Mouse (Mus musculus): ENCODE results near the gene Akap14. TPM values are rescaled to one million over a fixed set of nuclear protein-coding genes. Genes with fewer than 3 reads are reported as not detected.
"Not testable (repeated sequence)": the region's sequence is repeated elsewhere in the genome, so short reads cannot be mapped to it uniquely, and the experiment has no call there.

Gene Akap14
- polyA plus RNA-seq (2016; fragmentation: Nextera tagmentation; extraction: Ambion mirVana) = not detected in 2 replicates

DNA sequence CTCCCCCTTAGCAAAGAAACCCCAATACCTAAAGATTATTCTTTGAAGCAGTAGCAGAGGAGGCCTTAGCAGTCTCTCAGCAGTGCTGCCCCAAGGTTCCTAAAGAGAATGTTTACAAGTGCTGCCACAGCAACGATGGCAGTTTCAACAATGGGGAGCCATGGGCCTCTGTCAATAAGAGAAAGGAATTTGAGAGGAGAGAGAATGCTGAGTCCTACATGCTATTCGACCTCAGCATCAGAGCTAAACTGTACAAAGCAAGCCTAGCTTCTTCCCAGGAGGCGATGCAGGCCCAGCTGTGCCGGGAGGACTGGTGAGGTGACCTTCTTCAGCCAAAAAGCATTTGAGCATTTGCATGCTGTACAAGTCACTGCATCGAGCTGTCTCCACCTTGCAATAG is at the start of gene Akap14:
TSS of gene Akap14 (minus strand) at position 101 of the 400 bp plus-strand sequence.
- H3K4me3 ChIP-seq = no peak within 1 kb of the TSS
- no peak within 1 kb of the TSS for H3K27ac ChIP-seq
- H3K36me3 ChIP-seq = no peaks in the 10 kb centered on the region
- 54% methylated on average over 5 of the region's 5 CpGs for WGBS
- no peaks in the 10 kb centered on the region for H3K9me3 ChIP-seq (replicated peaks)
- DNase-seq (ENCODE audit: low spot score) = no peak
- no peaks in the 10 kb centered on the region for H3K4me1 ChIP-seq
- H3K27me3 ChIP-seq (ENCODE audit: low read depth, poor library complexity, severe bottlenecking) = no peaks in the 10 kb centered on the region

DNA sequence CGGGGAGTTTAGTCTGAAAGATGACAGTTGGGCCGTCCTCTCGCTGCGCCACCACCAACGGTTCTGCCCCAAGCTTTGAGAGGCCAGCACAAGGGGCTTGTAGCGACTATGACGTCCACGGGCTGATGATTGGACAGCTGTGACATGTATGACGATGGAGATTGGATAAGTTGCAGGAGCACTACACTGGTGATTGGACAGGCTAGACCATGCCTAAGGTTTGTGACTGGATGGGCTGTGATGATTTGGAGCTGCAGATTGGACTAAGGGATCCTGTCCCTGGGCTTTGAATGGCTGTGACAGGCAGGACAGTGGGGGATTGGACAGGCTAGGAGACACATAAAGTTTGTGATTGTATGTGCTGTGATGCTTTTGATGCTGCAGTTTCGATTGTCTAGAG is 42.3 kb upstream of the Akap14 start, which contains the start of gene Gm9:
TSS of gene Gm9 (minus strand) at position 101 of the 400 bp plus-strand sequence.
- Histone ChIP-seq H3K9me3 (replicated peaks) (no peaks in the 10 kb centered on the region), H3K27ac (no peak within 1 kb of the TSS), H3K4me3 (no peak within 1 kb of the TSS), H3K4me1 (no peaks in the 10 kb centered on the region), H3K27me3 (ENCODE audit: low read depth, poor library complexity, severe bottlenecking) (no peaks in the 10 kb centered on the region), H3K36me3 (no peaks in the 10 kb centered on the region)
- 88% methylated on average over 10 of the region's 10 CpGs for WGBS
- DNase-seq (ENCODE audit: low spot score) = no peak

- H3K27ac ChIP-seq = no peak overlapping the region
- no peak for DNase-seq (ENCODE audit: low spot score)
- H3K27me3 ChIP-seq (ENCODE audit: low read depth, poor library complexity, severe bottlenecking) = no peaks in the 10 kb centered on the region
- H3K4me1 ChIP-seq = no peaks in the 10 kb centered on the region
- no peak overlapping the region for H3K4me3 ChIP-seq
- WGBS = 60% methylated on average over 8 of the region's 8 CpGs
- H3K9me3 ChIP-seq (replicated peaks) = no peaks in the 10 kb centered on the region
- no peaks in the 10 kb centered on the region for H3K36me3 ChIP-seq
Measured at GRCm38 (mm10) chrX:37198676-37199075, 30.0 kb upstream of the Akap14 start.

- 25% methylated on average over 28 of the region's 28 CpGs for WGBS
- Histone ChIP-seq H3K27me3 (ENCODE audit: low read depth, poor library complexity, severe bottlenecking) (no peaks in the 10 kb centered on the region), H3K36me3 (0 out of 2 replicates have a peak, but pooled peaks cover 5% of the 10 kb centered on the region), H3K4me1 (no peaks in the 10 kb centered on the region), H3K9me3 (replicated peaks) (no peaks in the 10 kb centered on the region), H3K4me3 (peak overlapping the region; percentile 63), H3K27ac (peak overlapping the region; percentile 81)
- no peak for DNase-seq (ENCODE audit: low spot score)
Measured at GRCm38 (mm10) chrX:37191744-37192379, 23.2 kb upstream of the Akap14 start.

DNA sequence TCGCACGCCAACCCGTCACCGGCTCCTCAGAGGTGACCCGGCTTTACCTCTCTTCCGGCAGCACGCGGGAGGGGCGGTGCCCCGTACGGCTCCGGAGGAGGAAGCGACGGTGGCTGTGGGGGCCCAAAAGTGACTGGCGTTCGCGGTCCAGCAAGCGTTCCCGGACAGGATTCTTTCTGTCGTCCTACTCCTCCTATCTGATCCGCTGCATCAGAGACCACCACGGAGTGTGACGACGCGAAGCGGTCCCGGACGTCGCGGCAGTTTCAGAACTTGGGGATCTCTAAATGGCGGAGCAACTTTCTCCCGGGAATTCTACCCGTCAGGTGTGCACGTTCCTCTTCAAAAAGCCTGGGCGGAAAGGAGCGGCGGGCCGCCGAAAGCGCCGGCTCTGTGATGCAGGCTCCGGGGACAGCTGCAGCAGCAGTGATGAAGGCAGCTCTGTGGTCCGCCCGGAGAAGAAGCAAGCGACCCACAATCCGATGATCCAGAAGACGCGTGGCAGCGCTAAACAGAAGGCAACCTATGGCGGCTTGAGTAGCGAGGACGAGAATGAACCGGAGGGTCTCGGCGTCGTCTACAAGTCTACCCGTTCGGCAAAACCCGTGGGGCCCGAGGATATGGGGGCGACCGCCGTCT is 22.6 kb upstream of the Akap14 start, which contains the start of the genes Ndufa1 and Rnf113a1:
TSS of gene Ndufa1 (minus strand) at position 59 of the 639 bp plus-strand sequence.
TSS of gene Rnf113a1 (plus strand) at position 141 of the 639 bp plus-strand sequence.
- H3K27me3 ChIP-seq (ENCODE audit: low read depth, poor library complexity, severe bottlenecking) = no peaks in the 10 kb centered on the region
- H3K4me3 ChIP-seq = peak within 1 kb of the TSS; percentile 63
- H3K27ac ChIP-seq = peak within 1 kb of the TSS; percentile 81
- no peaks in the 10 kb centered on the region for H3K4me1 ChIP-seq
- H3K36me3 ChIP-seq = 0 out of 2 replicates have a peak, but pooled peaks cover 5% of the 10 kb centered on the region
- WGBS = 11% methylated on average over 63 of the region's 63 CpGs
- no peaks in the 10 kb centered on the region for H3K9me3 ChIP-seq (replicated peaks)
- DNase-seq (ENCODE audit: low spot score) = peak; percentile 80

DNA sequence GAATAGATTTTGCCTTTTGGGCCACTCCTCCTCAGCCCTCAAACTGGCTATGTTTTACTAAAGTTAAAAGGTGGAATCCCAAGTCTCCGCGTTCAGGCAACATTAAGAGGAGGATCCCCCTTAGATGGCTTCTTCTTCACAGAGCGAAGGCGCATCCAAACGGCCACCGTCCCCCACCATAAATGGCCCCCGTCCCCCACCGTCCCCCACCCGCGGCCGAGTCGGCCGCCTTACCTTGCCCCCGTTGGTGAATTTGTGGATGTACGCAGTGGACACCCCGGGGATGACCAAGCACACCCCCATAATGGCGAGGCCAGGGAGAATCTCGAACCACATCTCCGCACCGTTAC is 22.1 kb upstream of the Akap14 start:
- no peaks in the 10 kb centered on the region for H3K4me1 ChIP-seq
- 0 out of 2 replicates have a peak, but pooled peaks cover 5% of the 10 kb centered on the region for H3K36me3 ChIP-seq
- WGBS = 17% methylated on average over 18 of the region's 20 CpGs
- H3K4me3 ChIP-seq = peak overlapping the region; percentile 63
- no peaks in the 10 kb centered on the region for H3K9me3 ChIP-seq (replicated peaks)
- no peaks in the 10 kb centered on the region for H3K27me3 ChIP-seq (ENCODE audit: low read depth, poor library complexity, severe bottlenecking)
- H3K27ac ChIP-seq = peak overlapping the region; percentile 81
- no peak for DNase-seq (ENCODE audit: low spot score)

DNA sequence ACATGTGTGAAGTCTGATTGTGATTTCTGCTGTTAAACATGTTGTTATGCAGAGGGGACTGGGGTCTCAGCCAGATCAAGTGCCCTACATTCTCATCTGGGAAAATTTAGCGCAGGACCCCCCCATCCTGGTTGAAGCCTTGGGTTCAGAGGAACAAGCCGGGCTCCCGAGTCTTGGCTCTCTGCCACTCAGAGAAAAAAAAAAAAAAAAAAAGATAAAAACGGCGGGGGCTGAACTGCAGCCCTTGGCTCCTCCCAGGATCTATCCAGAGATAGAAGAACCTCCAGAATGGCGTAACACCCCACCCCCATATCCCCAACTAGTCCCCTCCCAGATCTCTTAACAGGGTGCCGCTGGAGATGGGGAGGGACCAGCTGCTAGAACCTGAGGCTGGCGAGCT is 15.8 kb upstream of the Akap14 start:
- H3K27me3 ChIP-seq (ENCODE audit: low read depth, poor library complexity, severe bottlenecking); H3K4me1 ChIP-seq; H3K27ac ChIP-seq; H3K4me3 ChIP-seq; H3K9me3 ChIP-seq (replicated peaks); H3K36me3 ChIP-seq; DNase-seq (ENCODE audit: low spot score): not testable (repeated sequence)
- 77% methylated on average over 8 of the region's 8 CpGs for WGBS

GRCm38 (mm10) chrX:37167085-37167484 is 1.6 kb downstream of the Akap14 start:
- WGBS = 29% methylated on average over 3 of the region's 3 CpGs
- no peak for DNase-seq (ENCODE audit: low spot score)
- H3K4me1 ChIP-seq = no peaks in the 10 kb centered on the region
- no peaks in the 10 kb centered on the region for H3K36me3 ChIP-seq
- no peak overlapping the region for H3K27ac ChIP-seq
- no peak overlapping the region for H3K4me3 ChIP-seq
- H3K9me3 ChIP-seq (replicated peaks) = no peaks in the 10 kb centered on the region
- peaks cover 5% of the 10 kb centered on the region; the same call in 1 of the 2 replicates for H3K27me3 ChIP-seq (ENCODE audit: low read depth, poor library complexity, severe bottlenecking)

- Histone ChIP-seq H3K4me1 (no peaks in the 10 kb centered on the region), H3K4me3 (no peak overlapping the region), H3K27me3 (ENCODE audit: low read depth, poor library complexity, severe bottlenecking) (peaks cover 5% of the 10 kb centered on the region; the same call in 1 of the 2 replicates), H3K27ac (no peak overlapping the region), H3K9me3 (replicated peaks) (no peaks in the 10 kb centered on the region), H3K36me3 (no peaks in the 10 kb centered on the region)
- no peak for DNase-seq (ENCODE audit: low spot score)
- WGBS = 72% methylated on average over 18 of the region's 18 CpGs
Measured at GRCm38 (mm10) chrX:37163115-37163514, 5.5 kb downstream of the Akap14 start.

DNA sequence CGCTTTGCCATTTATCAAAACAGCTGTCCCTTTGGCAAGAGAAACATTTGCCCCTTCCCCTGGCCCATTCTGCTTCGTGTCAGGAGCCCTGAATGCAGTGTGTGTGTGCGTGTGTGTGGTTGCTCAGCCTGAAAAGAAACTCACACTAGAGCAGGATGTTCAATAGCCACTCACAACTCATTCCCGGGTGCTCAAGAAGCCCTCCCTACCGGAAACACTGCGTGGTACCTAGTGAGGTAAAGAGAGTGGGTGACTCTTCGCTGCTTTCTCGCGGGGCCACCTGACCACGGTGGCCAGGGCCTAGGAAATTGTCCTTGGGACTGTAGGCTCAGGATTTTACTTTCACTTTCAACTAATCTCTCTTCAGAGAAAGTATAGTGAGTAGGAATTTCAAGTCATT is 7.5 kb downstream of the Akap14 start:
- Histone ChIP-seq H3K27ac (no peak overlapping the region), H3K27me3 (ENCODE audit: low read depth, poor library complexity, severe bottlenecking) (peaks cover 5% of the 10 kb centered on the region; the same call in 1 of the 2 replicates), H3K4me3 (no peak overlapping the region), H3K4me1 (no peaks in the 10 kb centered on the region), H3K36me3 (no peaks in the 10 kb centered on the region), H3K9me3 (replicated peaks) (no peaks in the 10 kb centered on the region)
- no peak for DNase-seq (ENCODE audit: low spot score)
- WGBS = 86% methylated on average over 10 of the region's 10 CpGs

DNA sequence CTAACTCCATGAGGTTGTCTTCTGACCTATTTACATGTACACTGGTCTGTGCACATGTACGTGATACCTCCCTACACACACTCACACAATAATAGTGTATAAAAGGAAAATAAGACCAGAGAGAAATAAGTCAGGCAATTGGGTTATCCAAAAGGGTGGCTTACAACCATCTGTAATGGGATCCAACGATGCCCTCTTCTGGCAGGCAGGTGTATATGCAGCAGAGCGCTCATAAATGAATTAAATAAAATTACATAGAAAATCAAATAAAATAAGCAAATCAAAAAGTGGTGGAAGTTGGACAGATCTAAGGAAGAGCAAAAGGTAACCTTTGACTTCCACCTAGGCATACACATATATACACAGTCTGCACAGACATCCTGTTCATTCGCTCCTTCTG is 10.8 kb downstream of the Akap14 start:
- Histone ChIP-seq H3K36me3 (peaks cover 19% of the 10 kb centered on the region), H3K27me3 (ENCODE audit: low read depth, poor library complexity, severe bottlenecking) (no peaks in the 10 kb centered on the region), H3K9me3 (replicated peaks) (no peaks in the 10 kb centered on the region), H3K27ac (no peak overlapping the region), H3K4me3 (no peak overlapping the region), H3K4me1 (no peaks in the 10 kb centered on the region)
- WGBS = 61% methylated on average over 4 of the region's 4 CpGs
- no peak for DNase-seq (ENCODE audit: low spot score)

- no peak overlapping the region for H3K4me3 ChIP-seq
- no peaks in the 10 kb centered on the region for H3K9me3 ChIP-seq (replicated peaks)
- no peak for DNase-seq (ENCODE audit: low spot score)
- no peaks in the 10 kb centered on the region for H3K27me3 ChIP-seq (ENCODE audit: low read depth, poor library complexity, severe bottlenecking)
- H3K4me1 ChIP-seq = no peaks in the 10 kb centered on the region
- WGBS = 95% methylated on average over 2 of the region's 2 CpGs
- H3K27ac ChIP-seq = no peak overlapping the region
- H3K36me3 ChIP-seq = peaks cover 55% of the 10 kb centered on the region
Measured at GRCm38 (mm10) chrX:37144954-37145353, 23.7 kb downstream of the Akap14 start.

DNA sequence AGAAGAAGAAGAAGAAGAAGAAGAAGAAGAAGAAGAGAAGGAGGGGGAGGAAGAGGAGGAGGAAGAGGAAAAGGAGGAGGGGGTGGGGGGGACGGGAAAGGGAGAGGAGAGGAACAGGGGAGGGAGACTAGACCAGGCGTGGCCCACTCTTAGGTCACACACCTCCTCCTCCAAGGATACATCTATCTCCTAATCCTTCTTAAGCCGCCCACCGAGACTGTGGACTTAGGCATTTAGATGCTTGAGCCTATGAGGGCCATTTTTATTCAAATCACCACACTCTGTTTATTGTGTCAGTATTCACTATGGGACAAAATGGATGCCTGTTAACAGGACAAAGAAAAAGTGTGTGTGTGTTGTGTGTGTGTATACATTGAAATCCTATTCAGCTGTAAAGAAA is 24.1 kb downstream of the Akap14 start:
- peaks cover 55% of the 10 kb centered on the region for H3K36me3 ChIP-seq
- H3K27me3 ChIP-seq (ENCODE audit: low read depth, poor library complexity, severe bottlenecking); H3K4me1 ChIP-seq; DNase-seq (ENCODE audit: low spot score); H3K9me3 ChIP-seq (replicated peaks); H3K4me3 ChIP-seq; H3K27ac ChIP-seq: not testable (repeated sequence)
- WGBS = 72% methylated on average over 2 of the region's 4 CpGs
